Mouse (Mus musculus): ENCODE measurements around the gene Pno1.

DNA sequence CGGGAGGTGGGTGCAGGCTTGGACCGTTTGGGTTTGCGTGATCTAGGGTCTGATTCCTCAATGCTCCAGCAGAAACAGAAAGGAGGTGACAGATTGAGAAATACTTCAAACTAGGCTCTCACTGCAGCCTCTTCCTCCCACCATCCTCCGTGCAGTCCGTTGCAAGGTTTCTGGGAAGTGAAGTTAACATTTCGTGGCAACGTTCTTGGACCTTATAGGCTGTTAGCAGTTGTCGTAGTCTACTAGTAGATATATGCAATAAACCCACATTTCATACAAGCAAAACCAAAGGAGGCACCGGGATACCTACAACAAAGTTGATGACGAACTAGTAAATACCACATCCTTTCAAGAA lies 750 bp upstream of the Pno1 start:
- TF ChIP-seq CTCF (IDR thresholded peaks at IDR 0.05; ENCODE audit: extremely low read depth, insufficient read depth, low read length) (no peak), POLR2A (IDR thresholded peaks at IDR 0.05; ENCODE audit: extremely low read depth, insufficient read depth, low read length) (peak; percentile 61; the same call in 1 of the 2 replicates)
